Mouse (Mus musculus): ENCODE results near the gene Atp9a. TPM values are rescaled to one million over a fixed set of nuclear protein-coding genes. Genes with fewer than 3 reads are reported as not detected.

Atp9a gene
- polyA plus RNA-seq, 1 experiment from 2014 or later = 23.0 TPM

DNA sequence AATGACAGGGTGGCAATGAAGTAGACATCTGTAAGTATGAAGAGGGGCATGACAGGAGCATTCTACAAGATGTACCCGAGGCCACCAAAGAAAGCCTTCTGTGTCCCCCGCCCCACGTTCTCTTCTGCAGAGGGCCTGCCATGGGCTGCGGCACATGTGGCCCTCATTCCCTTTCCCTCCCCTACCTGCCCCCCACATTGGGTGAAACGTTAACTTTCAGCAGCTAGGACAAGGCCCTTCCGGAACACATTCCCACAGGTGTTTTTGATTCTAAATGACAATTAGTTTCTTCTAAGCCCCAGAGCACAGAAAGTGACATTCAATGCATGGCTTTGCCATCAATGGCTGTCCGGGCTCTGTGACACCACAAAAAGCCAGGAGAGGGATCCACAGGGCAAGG is 107.3 kb downstream of the Atp9a start:
- Histone ChIP-seq H3K27me3 (no peaks in the 10 kb centered on the region; the same call in 1 of the 2 replicates), H3K36me3 (peaks cover 38% of the 10 kb centered on the region), H3K9ac (no peak overlapping the region), H3K4me1 (peaks cover 32% of the 10 kb centered on the region), H3K4me2 (no peak overlapping the region), H3K9me3 (no peaks in the 10 kb centered on the region), H3K4me3 (no peak overlapping the region), H3K27ac (no peak overlapping the region)
- WGBS = 35% methylated on average over 7 of the region's 7 CpGs
- no peak for ATAC-seq (ENCODE audit: insufficient number of reproducible peaks, insufficient read depth, low FRiP score, low TSS enrichment, low read depth)

DNA sequence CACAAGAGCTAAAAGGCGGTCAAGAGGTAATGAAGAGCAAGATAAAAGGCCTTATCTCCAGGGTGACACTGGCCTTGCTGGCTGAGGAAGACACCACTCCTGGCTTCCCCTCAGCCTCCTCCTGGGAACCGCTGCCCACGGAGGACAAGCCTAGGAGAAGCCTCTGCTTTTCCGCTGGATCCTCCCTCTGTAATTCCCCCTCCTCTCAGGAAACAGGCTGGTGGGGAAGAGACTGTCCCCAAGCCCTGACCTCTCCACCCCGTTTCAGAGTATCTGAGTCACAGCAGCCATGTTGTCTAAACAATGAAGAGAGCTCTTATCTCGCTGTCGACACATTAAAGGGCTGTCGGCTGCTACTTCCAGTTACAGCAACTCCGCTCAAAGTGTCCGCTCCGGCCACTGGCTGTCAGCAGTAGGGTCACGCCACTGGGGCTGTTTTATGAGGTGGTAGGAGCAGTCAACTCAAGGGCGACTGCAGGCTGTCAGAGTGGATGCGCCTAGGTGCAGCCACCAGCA is 108.8 kb downstream of the Atp9a start:
- H3K9me3 ChIP-seq = no peaks in the 10 kb centered on the region
- H3K4me3 ChIP-seq = no peak overlapping the region
- H3K9ac ChIP-seq = peak overlapping the region; percentile 6; the same call in 1 of the 2 replicates
- peaks cover 38% of the 10 kb centered on the region for H3K4me1 ChIP-seq
- H3K36me3 ChIP-seq = peaks cover 29% of the 10 kb centered on the region
- no peaks in the 10 kb centered on the region; the same call in 1 of the 2 replicates for H3K27me3 ChIP-seq
- no peak for ATAC-seq (ENCODE audit: insufficient number of reproducible peaks, insufficient read depth, low FRiP score, low TSS enrichment, low read depth)
- H3K27ac ChIP-seq = no peak overlapping the region
- H3K4me2 ChIP-seq = no peak overlapping the region
- WGBS = 50% methylated on average over 14 of the region's 14 CpGs

DNA sequence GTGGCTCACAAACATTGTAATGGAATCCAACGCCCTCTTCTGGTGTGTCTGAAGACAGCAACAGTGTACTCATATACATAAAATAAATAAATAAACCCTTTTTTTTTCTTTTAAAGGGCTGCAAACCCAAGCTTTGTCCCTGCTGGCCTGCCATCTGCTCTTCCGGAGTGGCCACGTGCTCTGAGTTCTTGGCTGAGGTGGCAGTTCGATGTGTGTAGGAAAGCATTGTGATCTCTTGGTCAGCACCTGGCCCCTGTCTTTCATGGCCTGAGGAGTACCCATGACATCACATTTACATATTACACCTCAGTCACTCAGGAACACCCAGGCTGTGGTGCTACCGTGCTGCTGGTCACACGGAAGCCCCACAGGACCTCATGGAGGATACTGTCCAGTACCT is 109.7 kb downstream of the Atp9a start:
- no peak for ATAC-seq (ENCODE audit: insufficient number of reproducible peaks, insufficient read depth, low FRiP score, low TSS enrichment, low read depth)
- Histone ChIP-seq H3K4me3 (no peak overlapping the region), H3K4me2 (no peak overlapping the region), H3K9me3 (no peaks in the 10 kb centered on the region), H3K36me3 (peaks cover 21% of the 10 kb centered on the region), H3K27ac (no peak overlapping the region), H3K9ac (no peak overlapping the region), H3K27me3 (no peaks in the 10 kb centered on the region; the same call in 1 of the 2 replicates), H3K4me1 (peaks cover 46% of the 10 kb centered on the region)
- 82% methylated on average over 6 of the region's 6 CpGs for WGBS

DNA sequence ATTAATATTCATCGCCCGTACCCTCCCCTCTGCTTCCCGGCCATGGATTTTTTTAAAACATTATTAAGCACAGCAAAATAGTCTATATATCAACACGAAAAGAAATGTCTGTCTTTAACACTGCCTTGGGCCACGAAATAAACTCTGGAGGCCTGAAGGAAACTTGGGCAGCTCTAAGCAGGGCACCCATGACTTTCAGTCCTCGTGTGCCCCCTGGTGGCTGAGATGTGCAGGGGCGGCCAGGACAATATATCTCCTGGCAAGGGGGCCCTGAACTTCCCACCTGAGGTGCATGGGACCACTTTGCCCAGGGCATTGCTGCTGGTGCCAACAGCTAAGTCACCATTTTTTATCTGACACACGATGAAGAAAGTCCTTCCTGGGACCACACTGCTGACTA is 113.4 kb downstream of the Atp9a start:
- 21% methylated on average over 8 of the region's 8 CpGs for WGBS
- H3K27me3 ChIP-seq = no peaks in the 10 kb centered on the region
- H3K27ac ChIP-seq = peak overlapping the region; percentile 75
- peak; percentile 73; the same call in 1 of the 2 replicates for ATAC-seq (ENCODE audit: insufficient number of reproducible peaks, insufficient read depth, low FRiP score, low TSS enrichment, low read depth)
- H3K4me1 ChIP-seq = peaks cover 45% of the 10 kb centered on the region
- H3K9me3 ChIP-seq = no peaks in the 10 kb centered on the region
- H3K36me3 ChIP-seq = peaks cover 4% of the 10 kb centered on the region; the same call in 1 of the 2 replicates
- H3K4me2 ChIP-seq = no peak overlapping the region
- no peak overlapping the region for H3K4me3 ChIP-seq
- no peak overlapping the region for H3K9ac ChIP-seq

DNA sequence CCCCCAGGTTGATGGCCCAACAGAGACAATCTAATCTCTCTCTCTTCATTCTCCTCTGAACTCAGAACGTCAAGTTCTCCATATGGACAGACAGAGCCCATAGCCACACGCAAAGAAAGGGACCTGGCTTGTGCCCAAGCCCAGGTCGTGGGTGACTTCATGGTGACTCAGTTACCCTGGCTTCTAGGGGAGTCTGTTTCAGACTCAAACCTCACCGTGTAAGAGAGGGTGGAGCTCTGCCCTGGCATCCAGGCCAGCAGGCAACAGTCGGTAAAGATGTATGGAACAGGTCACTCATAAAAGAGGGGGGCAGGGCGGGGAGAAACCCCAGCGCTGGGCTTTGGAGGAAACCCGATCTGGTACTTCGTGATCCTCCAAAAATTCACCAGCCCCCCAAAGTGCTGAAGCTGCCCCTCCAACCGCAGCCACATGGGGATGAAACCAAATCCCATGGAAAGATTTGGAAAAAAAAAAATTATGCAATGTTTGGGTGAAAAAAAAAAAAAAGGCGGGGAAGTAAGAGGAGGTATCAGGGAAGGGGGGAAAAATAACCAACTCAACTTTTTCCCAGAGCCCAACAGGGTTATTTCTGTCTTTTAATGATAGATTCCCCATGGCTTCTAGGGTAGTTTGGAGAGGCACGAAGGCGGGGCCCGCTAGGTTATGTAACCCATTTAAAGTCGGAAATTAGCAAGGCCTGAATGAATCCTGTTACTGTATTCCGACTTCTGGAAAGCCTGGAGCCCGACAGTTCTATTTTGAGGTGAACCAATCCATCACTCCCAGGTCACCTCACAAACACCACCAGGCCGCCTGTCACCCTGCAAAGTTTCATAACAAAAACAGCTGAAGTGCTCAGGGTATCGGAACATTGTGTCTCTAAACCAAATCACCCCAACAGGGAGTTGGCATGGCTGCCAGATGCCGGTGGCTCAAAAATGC is 114.1 kb downstream of the Atp9a start:
- ATAC-seq (ENCODE audit: insufficient number of reproducible peaks, insufficient read depth, low FRiP score, low TSS enrichment, low read depth) = no peak
- peak overlapping the region; percentile 82 for H3K27ac ChIP-seq
- no peaks in the 10 kb centered on the region for H3K27me3 ChIP-seq

DNA sequence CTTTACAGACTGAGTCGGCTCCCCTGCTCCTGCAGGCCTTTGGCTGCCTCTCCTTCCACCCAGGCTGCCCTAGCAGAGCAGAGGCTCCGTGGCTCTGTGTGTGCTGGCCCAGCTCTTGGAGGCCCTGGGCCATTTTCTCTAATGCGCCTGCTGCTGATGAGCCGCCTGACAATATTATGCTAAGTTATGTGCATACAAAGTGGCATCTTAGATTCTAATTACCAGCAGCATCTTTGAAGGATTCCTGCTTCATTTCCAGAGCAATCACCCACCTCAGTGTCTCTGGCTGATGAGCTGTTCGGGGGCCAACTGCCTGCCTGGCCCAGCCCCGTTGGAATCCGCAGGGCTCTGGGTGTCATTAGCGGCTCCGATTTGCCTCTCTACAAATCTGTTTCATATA is 115.8 kb downstream of the Atp9a start:
- Histone ChIP-seq H3K4me3 (no peak overlapping the region), H3K27ac (peak overlapping the region; percentile 82), H3K9ac (0 out of 2 replicates have a peak overlapping the region, but pooled peaks have one; percentile 27), H3K4me2 (no peak overlapping the region), H3K27me3 (no peaks in the 10 kb centered on the region), H3K9me3 (no peaks in the 10 kb centered on the region), H3K4me1 (peaks cover 43% of the 10 kb centered on the region), H3K36me3 (no peaks in the 10 kb centered on the region)
- no peak; the same call in 1 of the 2 replicates for ATAC-seq (ENCODE audit: insufficient number of reproducible peaks, insufficient read depth, low FRiP score, low TSS enrichment, low read depth)
- 34% methylated on average over 9 of the region's 9 CpGs for WGBS

More for the DNA sequence above, 114.1 kb downstream of the Atp9a start:
- 42% methylated on average over 20 of the region's 20 CpGs for WGBS
- Histone ChIP-seq H3K4me1 (peaks cover 43% of the 10 kb centered on the region), H3K36me3 (peaks cover 4% of the 10 kb centered on the region; the same call in 1 of the 2 replicates), H3K9me3 (no peaks in the 10 kb centered on the region), H3K4me3 (no peak overlapping the region), H3K4me2 (peak overlapping the region; percentile 27; the same call in 1 of the 2 replicates), H3K9ac (no peak overlapping the region)

DNA sequence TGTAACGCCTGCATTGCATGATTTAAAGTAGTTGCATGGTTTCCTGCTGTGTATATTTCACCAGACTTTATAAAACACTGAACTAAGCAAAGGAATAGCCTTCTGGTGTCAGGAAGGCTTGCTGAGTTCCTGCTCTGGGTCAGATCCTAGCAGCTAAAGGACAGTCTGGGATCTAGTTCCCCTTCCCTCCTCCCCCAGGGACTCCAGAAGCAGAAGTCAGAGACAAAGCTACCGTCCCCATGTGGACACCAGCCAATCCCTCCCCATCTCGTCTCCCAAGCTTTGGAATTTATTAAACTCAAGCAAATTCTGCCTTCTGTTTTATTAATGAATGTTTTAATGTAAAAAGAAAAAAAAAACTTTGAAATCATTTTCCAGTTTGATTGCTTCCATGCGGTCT is 117.1 kb downstream of the Atp9a start:
- no peaks in the 10 kb centered on the region for H3K9me3 ChIP-seq
- 53% methylated on average over 4 of the region's 4 CpGs for WGBS

DNA sequence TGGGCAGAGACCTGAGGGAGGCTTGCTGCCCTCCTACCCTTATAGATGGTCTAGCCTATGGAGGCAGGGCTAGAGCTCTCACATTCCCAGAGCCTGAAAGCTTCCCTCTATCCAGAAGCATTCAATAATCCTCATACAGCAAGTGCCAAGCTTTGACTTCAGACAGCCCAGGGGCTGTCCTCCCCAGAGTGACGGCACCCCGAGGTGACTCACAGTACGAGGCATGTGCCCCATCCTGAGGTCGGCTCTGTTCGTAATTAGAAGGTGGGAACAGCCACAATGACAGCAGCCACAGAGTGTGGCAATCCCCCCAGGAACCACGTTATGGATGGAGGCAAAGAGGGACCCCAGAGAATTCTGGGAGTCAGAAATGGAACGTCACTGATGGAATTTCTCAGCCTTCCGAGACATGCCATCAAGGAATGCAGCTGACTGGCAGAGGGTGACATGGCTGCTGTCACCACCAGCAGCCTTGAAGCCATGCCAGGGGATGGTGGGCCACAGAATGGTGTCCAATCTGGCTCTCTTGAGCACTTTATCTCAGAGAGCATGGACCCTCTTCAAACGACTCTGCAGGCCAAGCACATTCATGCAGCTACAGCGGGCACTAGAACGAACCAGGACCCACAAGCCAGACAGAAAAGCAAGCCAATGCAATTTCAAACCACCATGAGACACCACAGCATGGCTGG is 121.0 kb downstream of the Atp9a start:
- Histone ChIP-seq H3K9ac (no peak overlapping the region), H3K4me3 (no peak overlapping the region), H3K27ac (no peak overlapping the region), H3K9me3 (no peaks in the 10 kb centered on the region), H3K36me3 (no peaks in the 10 kb centered on the region), H3K27me3 (no peaks in the 10 kb centered on the region), H3K4me1 (peaks cover 38% of the 10 kb centered on the region), H3K4me2 (no peak overlapping the region)
- 69% methylated on average over 11 of the region's 11 CpGs for WGBS
- no peak for ATAC-seq (ENCODE audit: insufficient number of reproducible peaks, insufficient read depth, low FRiP score, low TSS enrichment, low read depth)

More for the DNA sequence above, 117.1 kb downstream of the Atp9a start:
- Histone ChIP-seq H3K4me2 (no peak overlapping the region), H3K4me1 (peaks cover 42% of the 10 kb centered on the region), H3K9ac (no peak overlapping the region), H3K27ac (peak overlapping the region; percentile 82; the same call in 1 of the 2 replicates), H3K36me3 (no peaks in the 10 kb centered on the region), H3K4me3 (no peak overlapping the region), H3K27me3 (no peaks in the 10 kb centered on the region)
- ATAC-seq (ENCODE audit: insufficient number of reproducible peaks, insufficient read depth, low FRiP score, low TSS enrichment, low read depth) = no peak

DNA sequence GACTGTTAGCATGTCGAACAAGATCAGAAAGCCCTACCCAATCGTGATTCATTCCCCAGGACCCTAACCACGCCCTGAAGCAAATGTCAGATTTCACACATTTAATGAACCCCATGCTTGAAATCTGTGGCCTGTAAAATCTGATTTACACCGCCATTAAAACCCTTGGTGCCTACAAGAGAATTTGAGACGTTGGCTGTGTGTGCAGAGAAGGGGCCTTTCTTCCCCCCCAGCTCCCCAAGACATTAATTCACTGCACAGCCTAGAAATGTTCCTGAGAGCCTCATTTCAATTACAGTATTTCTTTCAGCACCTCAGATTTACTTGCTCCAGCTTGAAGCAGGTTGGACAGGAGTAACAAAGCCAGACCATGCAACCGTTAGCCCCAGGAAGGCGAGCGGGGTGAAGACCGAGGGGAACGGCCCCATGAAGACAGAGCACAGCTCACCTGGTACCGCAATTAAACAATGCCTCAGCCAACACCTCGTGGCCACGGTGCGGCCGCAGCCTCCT is 123.9 kb downstream of the Atp9a start:
- H3K9me3 ChIP-seq = no peaks in the 10 kb centered on the region
- no peak for ATAC-seq (ENCODE audit: insufficient number of reproducible peaks, insufficient read depth, low FRiP score, low TSS enrichment, low read depth)
- H3K4me3 ChIP-seq = no peak overlapping the region
- WGBS = 61% methylated on average over 15 of the region's 15 CpGs
- H3K4me2 ChIP-seq = no peak overlapping the region; the same call in 1 of the 2 replicates
- no peaks in the 10 kb centered on the region for H3K27me3 ChIP-seq
- peak overlapping the region; percentile 58; the same call in 1 of the 2 replicates for H3K27ac ChIP-seq
- H3K36me3 ChIP-seq = no peaks in the 10 kb centered on the region
- peaks cover 51% of the 10 kb centered on the region for H3K4me1 ChIP-seq
- H3K9ac ChIP-seq = no peak overlapping the region

DNA sequence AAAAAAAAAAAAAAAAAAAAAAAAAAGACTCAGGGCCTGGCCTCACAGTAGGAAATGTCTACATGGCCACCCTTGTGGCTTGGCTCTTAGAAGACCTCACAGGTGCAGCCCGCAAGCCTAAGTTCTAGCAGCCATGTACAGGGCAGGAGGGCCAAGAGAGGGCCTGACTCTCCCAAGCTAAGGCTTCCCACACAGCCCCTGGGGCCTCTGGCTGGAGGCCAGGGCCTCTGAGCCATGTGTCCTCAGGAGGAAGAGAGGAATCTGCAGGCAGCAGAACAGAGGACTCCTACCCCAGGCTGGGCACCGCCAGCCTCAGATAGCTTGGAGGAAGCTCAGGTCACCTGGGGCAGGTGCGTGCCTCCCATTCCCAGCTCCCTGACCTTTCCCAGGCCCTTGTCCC is 127.0 kb downstream of the Atp9a start:
- Histone ChIP-seq H3K4me2 (no peak overlapping the region), H3K4me3 (no peak overlapping the region), H3K27ac (no peak overlapping the region), H3K9ac (no peak overlapping the region), H3K27me3 (no peaks in the 10 kb centered on the region), H3K36me3 (no peaks in the 10 kb centered on the region), H3K9me3 (no peaks in the 10 kb centered on the region), H3K4me1 (peaks cover 54% of the 10 kb centered on the region)
- 74% methylated on average over 3 of the region's 3 CpGs for WGBS
- no peak for ATAC-seq (ENCODE audit: insufficient number of reproducible peaks, insufficient read depth, low FRiP score, low TSS enrichment, low read depth)

DNA sequence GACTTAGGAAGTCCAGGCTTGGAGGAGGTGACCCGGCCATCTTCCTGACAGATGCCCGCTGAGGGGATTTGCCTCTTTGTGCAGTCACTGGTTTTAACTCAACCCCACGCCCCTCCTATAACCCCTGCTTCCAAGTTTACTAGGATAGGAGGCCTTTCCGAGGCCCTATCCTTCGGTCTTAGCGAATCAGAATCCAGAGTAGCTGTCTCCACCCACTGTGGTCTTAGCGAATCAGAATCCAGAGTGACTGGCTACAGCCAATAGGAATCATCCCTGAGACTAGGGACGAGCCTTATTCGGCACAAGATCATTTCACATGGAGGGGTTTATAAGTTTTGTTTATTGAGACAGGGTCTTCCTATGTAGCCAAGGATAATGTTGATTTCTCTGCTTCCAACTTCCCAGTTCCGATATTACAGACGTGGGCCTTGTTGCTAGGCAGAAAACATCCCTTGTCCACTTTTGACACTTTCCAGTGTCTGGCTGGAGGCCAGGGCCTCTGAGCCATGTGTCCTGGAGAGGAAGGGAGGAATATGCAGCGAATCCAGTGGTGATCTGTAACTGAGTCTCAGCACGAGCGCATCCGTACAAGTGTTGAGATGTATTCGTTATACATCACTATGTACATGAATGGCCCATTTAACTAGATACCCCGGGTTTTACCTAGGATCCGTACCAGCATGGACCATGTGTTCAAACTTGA is 127.9 kb downstream of the Atp9a start:
- Histone ChIP-seq H3K4me1 (peaks cover 54% of the 10 kb centered on the region), H3K4me3 (no peak overlapping the region), H3K27me3 (no peaks in the 10 kb centered on the region), H3K9ac (no peak overlapping the region), H3K27ac (0 out of 2 replicates have a peak overlapping the region, but pooled peaks have one; percentile 11), H3K9me3 (no peaks in the 10 kb centered on the region), H3K4me2 (no peak overlapping the region), H3K36me3 (no peaks in the 10 kb centered on the region)
- ATAC-seq (ENCODE audit: insufficient number of reproducible peaks, insufficient read depth, low FRiP score, low TSS enrichment, low read depth) = no peak
- WGBS = 81% methylated on average over 18 of the region's 18 CpGs

Data from embryonic facial prominence, embryonic 13.5 days (tissue).